Mouse (Mus musculus): Measurements from ENCODE around the gene Asic1. TPM values are rescaled to one million over a fixed set of nuclear protein-coding genes. Genes with fewer than 3 reads are reported as not detected.

The Asic1 gene
- polyA plus RNA-seq, 1 experiment from 2014 or later = 3.9 TPM

- H3K4me2 ChIP-seq (ENCODE audit: low read depth, low read length, severe bottlenecking) = no peak overlapping the region
- ATAC-seq (replicated peaks; ENCODE audit: low FRiP score) = no peak
Measured at GRCm38 (mm10) chr15:99655956-99656355, 14.2 kb upstream of the Asic1 start.

GRCm38 (mm10) chr15:99658437-99658836 is 11.7 kb upstream of the Asic1 start:
- H3K4me3 ChIP-seq (ENCODE audit: low read depth, low read length) = no peak overlapping the region
- H3K4me2 ChIP-seq (ENCODE audit: low read depth, low read length, severe bottlenecking) = no peak overlapping the region
- DNase-seq (ENCODE audit: low spot score) (no peak), ATAC-seq (replicated peaks; ENCODE audit: low FRiP score) (no peak)
- no peak overlapping the region for H3K27ac ChIP-seq (ENCODE audit: low read depth, low read length)
- 46% methylated on average over 2 of the region's 2 CpGs for WGBS
- H3K36me3 ChIP-seq (ENCODE audit: control insufficient read depth, insufficient read depth, low read length) = no peaks in the 10 kb centered on the region
- no peaks in the 10 kb centered on the region for H3K9me3 ChIP-seq (ENCODE audit: control insufficient read depth, low read length)
- H3K27me3 ChIP-seq (ENCODE audit: control insufficient read depth, insufficient read depth, low read length) = peaks cover 22% of the 10 kb centered on the region
- H3K4me1 ChIP-seq (replicated peaks; ENCODE audit: control insufficient read depth, insufficient read depth, low read length) = peaks cover 6% of the 10 kb centered on the region; the same call in 1 of the 2 replicates
- no peak overlapping the region for H3K9ac ChIP-seq (ENCODE audit: low read length)

More at GRCm38 (mm10) chr15:99655956-99656355, 14.2 kb upstream of the Asic1 start:
- peaks cover 24% of the 10 kb centered on the region for H3K27me3 ChIP-seq (ENCODE audit: control insufficient read depth, insufficient read depth, low read length)
- DNase-seq (ENCODE audit: low spot score) = no peak
- H3K9ac ChIP-seq (ENCODE audit: low read length) = no peak overlapping the region
- no peaks in the 10 kb centered on the region for H3K36me3 ChIP-seq (ENCODE audit: control insufficient read depth, insufficient read depth, low read length)
- no peak overlapping the region for H3K27ac ChIP-seq (ENCODE audit: low read depth, low read length)
- H3K9me3 ChIP-seq (ENCODE audit: control insufficient read depth, low read length) = no peaks in the 10 kb centered on the region
- H3K4me1 ChIP-seq (replicated peaks; ENCODE audit: control insufficient read depth, insufficient read depth, low read length) = peaks cover 7% of the 10 kb centered on the region; the same call in 1 of the 2 replicates
- H3K4me3 ChIP-seq (ENCODE audit: low read depth, low read length) = no peak overlapping the region
- 61% methylated on average over 9 of the region's 9 CpGs for WGBS

GRCm38 (mm10) chr15:99661121-99661830 is 8.9 kb upstream of the Asic1 start:
- Histone ChIP-seq H3K27me3 (ENCODE audit: control insufficient read depth, insufficient read depth, low read length) (peaks cover 17% of the 10 kb centered on the region), H3K4me3 (ENCODE audit: low read depth, low read length) (no peak overlapping the region), H3K27ac (ENCODE audit: low read depth, low read length) (no peak overlapping the region), H3K36me3 (ENCODE audit: control insufficient read depth, insufficient read depth, low read length) (no peaks in the 10 kb centered on the region), H3K9me3 (ENCODE audit: control insufficient read depth, low read length) (no peaks in the 10 kb centered on the region), H3K4me1 (replicated peaks; ENCODE audit: control insufficient read depth, insufficient read depth, low read length) (peaks cover 17% of the 10 kb centered on the region; the same call in 1 of the 2 replicates), H3K9ac (ENCODE audit: low read length) (no peak overlapping the region), H3K4me2 (ENCODE audit: low read depth, low read length, severe bottlenecking) (no peak overlapping the region)
- 96% methylated on average over 15 of the region's 15 CpGs for WGBS
- no peak for ATAC-seq (replicated peaks; ENCODE audit: low FRiP score)
- no peak for DNase-seq (ENCODE audit: low spot score)

- no peak overlapping the region for H3K4me2 ChIP-seq (ENCODE audit: low read depth, low read length, severe bottlenecking)
- ATAC-seq (replicated peaks; ENCODE audit: low FRiP score) (no peak), DNase-seq (ENCODE audit: low spot score) (no peak)
- H3K36me3 ChIP-seq (ENCODE audit: control insufficient read depth, insufficient read depth, low read length) = no peaks in the 10 kb centered on the region
- no peaks in the 10 kb centered on the region for H3K9me3 ChIP-seq (ENCODE audit: control insufficient read depth, low read length)
- H3K4me3 ChIP-seq (ENCODE audit: low read depth, low read length) = no peak overlapping the region
- H3K27me3 ChIP-seq (ENCODE audit: control insufficient read depth, insufficient read depth, low read length) = peaks cover 15% of the 10 kb centered on the region
- WGBS = 52% methylated on average over 7 of the region's 7 CpGs
- H3K27ac ChIP-seq (ENCODE audit: low read depth, low read length) = no peak overlapping the region
- peaks cover 19% of the 10 kb centered on the region; the same call in 1 of the 2 replicates for H3K4me1 ChIP-seq (replicated peaks; ENCODE audit: control insufficient read depth, insufficient read depth, low read length)
- H3K9ac ChIP-seq (ENCODE audit: low read length) = no peak overlapping the region
Measured at GRCm38 (mm10) chr15:99662371-99662770, 7.8 kb upstream of the Asic1 start.

- Histone ChIP-seq H3K36me3 (ENCODE audit: control insufficient read depth, insufficient read depth, low read length) (no peaks in the 10 kb centered on the region), H3K4me3 (ENCODE audit: low read depth, low read length) (peak overlapping the region; percentile 40), H3K27ac (ENCODE audit: low read depth, low read length) (no peak overlapping the region), H3K9me3 (ENCODE audit: control insufficient read depth, low read length) (no peaks in the 10 kb centered on the region), H3K4me1 (replicated peaks; ENCODE audit: control insufficient read depth, insufficient read depth, low read length) (peaks cover 23% of the 10 kb centered on the region; the same call in 1 of the 2 replicates), H3K4me2 (ENCODE audit: low read depth, low read length, severe bottlenecking) (peak overlapping the region; percentile 85), H3K9ac (ENCODE audit: low read length) (peak overlapping the region; percentile 55), H3K27me3 (ENCODE audit: control insufficient read depth, insufficient read depth, low read length) (peaks cover 18% of the 10 kb centered on the region)
- DNase-seq (ENCODE audit: low spot score) (no peak), ATAC-seq (replicated peaks; ENCODE audit: low FRiP score) (peak; percentile 45)
- 6% methylated on average over 17 of the region's 17 CpGs for WGBS
Measured at GRCm38 (mm10) chr15:99663964-99664599, 6.1 kb upstream of the Asic1 start.

GRCm38 (mm10) chr15:99664600-99665451 is 5.3 kb upstream of the Asic1 start:
- Histone ChIP-seq H3K27me3 (ENCODE audit: control insufficient read depth, insufficient read depth, low read length) (peaks cover 21% of the 10 kb centered on the region), H3K4me2 (ENCODE audit: low read depth, low read length, severe bottlenecking) (peak overlapping the region; percentile 85), H3K9me3 (ENCODE audit: control insufficient read depth, low read length) (no peaks in the 10 kb centered on the region), H3K36me3 (ENCODE audit: control insufficient read depth, insufficient read depth, low read length) (no peaks in the 10 kb centered on the region), H3K4me1 (replicated peaks; ENCODE audit: control insufficient read depth, insufficient read depth, low read length) (peaks cover 25% of the 10 kb centered on the region; the same call in 1 of the 2 replicates), H3K27ac (ENCODE audit: low read depth, low read length) (no peak overlapping the region), H3K9ac (ENCODE audit: low read length) (peak overlapping the region; percentile 55), H3K4me3 (ENCODE audit: low read depth, low read length) (peak overlapping the region; percentile 40)
- ATAC-seq (replicated peaks; ENCODE audit: low FRiP score) (peak; percentile 53), DNase-seq (ENCODE audit: low spot score) (peak; percentile 75)
- under 1% methylated on average over 50 of the region's 52 CpGs for WGBS

- no peak overlapping the region for H3K9ac ChIP-seq (ENCODE audit: low read length)
- 99% methylated on average over 2 of the region's 2 CpGs for WGBS
- DNase-seq (ENCODE audit: low spot score) (no peak), ATAC-seq (replicated peaks; ENCODE audit: low FRiP score) (no peak)
- H3K27ac ChIP-seq (ENCODE audit: low read depth, low read length) = no peak overlapping the region
- no peaks in the 10 kb centered on the region for H3K36me3 ChIP-seq (ENCODE audit: control insufficient read depth, insufficient read depth, low read length)
- peaks cover 37% of the 10 kb centered on the region for H3K27me3 ChIP-seq (ENCODE audit: control insufficient read depth, insufficient read depth, low read length)
- peaks cover 27% of the 10 kb centered on the region; the same call in 1 of the 2 replicates for H3K4me1 ChIP-seq (replicated peaks; ENCODE audit: control insufficient read depth, insufficient read depth, low read length)
- H3K4me3 ChIP-seq (ENCODE audit: low read depth, low read length) = no peak overlapping the region
- H3K9me3 ChIP-seq (ENCODE audit: control insufficient read depth, low read length) = no peaks in the 10 kb centered on the region
- no peak overlapping the region for H3K4me2 ChIP-seq (ENCODE audit: low read depth, low read length, severe bottlenecking)
Measured at GRCm38 (mm10) chr15:99667544-99667943, 2.6 kb upstream of the Asic1 start.

- H3K27me3 ChIP-seq (ENCODE audit: control insufficient read depth, insufficient read depth, low read length) = peaks cover 37% of the 10 kb centered on the region
- H3K4me1 ChIP-seq (replicated peaks; ENCODE audit: control insufficient read depth, insufficient read depth, low read length) = peaks cover 25% of the 10 kb centered on the region; the same call in 1 of the 2 replicates
- H3K4me3 ChIP-seq (ENCODE audit: low read depth, low read length) = no peak overlapping the region
- H3K27ac ChIP-seq (ENCODE audit: low read depth, low read length) = no peak overlapping the region
- no peak overlapping the region for H3K4me2 ChIP-seq (ENCODE audit: low read depth, low read length, severe bottlenecking)
- H3K36me3 ChIP-seq (ENCODE audit: control insufficient read depth, insufficient read depth, low read length) = no peaks in the 10 kb centered on the region
- 3% methylated on average over 12 of the region's 12 CpGs for WGBS
- H3K9me3 ChIP-seq (ENCODE audit: control insufficient read depth, low read length) = no peaks in the 10 kb centered on the region
- H3K9ac ChIP-seq (ENCODE audit: low read length) = no peak overlapping the region
- ATAC-seq (replicated peaks; ENCODE audit: low FRiP score) (peak; percentile 49; the same call in 1 of the 2 replicates), DNase-seq (ENCODE audit: low spot score) (peak; percentile 84)
Measured at GRCm38 (mm10) chr15:99668881-99669280, 1.3 kb upstream of the Asic1 start.

Measured in forebrain, embryonic 11.5 days (tissue).